Mouse (Mus musculus) frontal cortex, adult (tissue): ENCODE measurements around the gene Kiz.

Experiments used
- ATAC-seq: cut with Nextera tagmentation; 2 replicates; pipeline ENCODE4 v1.9.2; 2017; ENCODE audit warnings: mild to moderate bottlenecking, moderate library complexity, mixed read lengths; ENCODE audit not compliant: low TSS enrichment

The Kiz gene

GRCm38 (mm10) chr2:146975453-146976028, 119.9 kb downstream of the Kiz start:
- no peak for ATAC-seq

- ATAC-seq = no peak
These were observed 127.1 kb downstream of the Kiz start for GRCm38 (mm10) chr2:146982786-146983185.

- ATAC-seq = no peak
These were observed 129.2 kb downstream of the Kiz start for GRCm38 (mm10) chr2:146984831-146985230.

- no peak for ATAC-seq
These were observed 130.1 kb downstream of the Kiz start for GRCm38 (mm10) chr2:146985807-146986206.

- no peak for ATAC-seq
These were observed 130.8 kb downstream of the Kiz start for GRCm38 (mm10) chr2:146986429-146986828.

GRCm38 (mm10) chr2:147007265-147007664, 151.6 kb downstream of the Kiz start:
- ATAC-seq = no peak

- ATAC-seq = no peak
These were observed 153.4 kb downstream of the Kiz start for GRCm38 (mm10) chr2:147009084-147009483.

GRCm38 (mm10) chr2:147010141-147010540, 154.5 kb downstream of the Kiz start:
- no peak for ATAC-seq

GRCm38 (mm10) chr2:147010952-147011351, 155.3 kb downstream of the Kiz start:
- ATAC-seq = no peak

GRCm38 (mm10) chr2:147011474-147012140, 155.9 kb downstream of the Kiz start:
- ATAC-seq = no peak

GRCm38 (mm10) chr2:147012141-147012622, 156.5 kb downstream of the Kiz start:
- 0 out of 2 replicates have a peak, but pooled peaks have one; percentile 2 for ATAC-seq

GRCm38 (mm10) chr2:147012623-147013184, 157.0 kb downstream of the Kiz start, which contains the start of gene Xrn2:
Xrn2 (plus strand) TSS chr2:147012996.
- ATAC-seq = peak; percentile 99

- ATAC-seq = peak; percentile 81
These were observed 157.7 kb downstream of the Kiz start for GRCm38 (mm10) chr2:147013194-147013969.

- no peak for ATAC-seq
These were observed 158.6 kb downstream of the Kiz start for GRCm38 (mm10) chr2:147014101-147014886.
